19 mouse cellular contexts compared by ENCODE assay signal in genomic region chr5:117341896-117342295, GRCm38 (mm10).
"Had no signal": no experiment of that assay in that cellular context is flagged by ENCODE, and none has a peak within 500 bp of the region (broad histone marks: within the 10 kb centered on the region; RNA-seq: fewer than 3 reads in every experiment).

No protein-coding gene starts in this region.

- DNase-seq: lung, adult 18-20 months; lung, embryonic 14.5 days; lung, postnatal 10 days; lung, postnatal 4 days; midbrain, embryonic 14.5 days; retina, postnatal 1 day; right cerebral cortex, adult 18-20 months; right cerebral cortex, postnatal 25 days; right cerebral cortex, postnatal 4 days; spleen, adult 18-20 months; thymus, adult 18-20 months; thymus, postnatal 14 days; thymus, postnatal 36 days had no signal

- H3K4me1 ChIP-seq: midbrain, embryonic 10.5 days; midbrain, embryonic 12.5 days; neural tube, embryonic 13.5 days; neural tube, embryonic 15.5 days had no signal

- H3K27me3 ChIP-seq: midbrain, embryonic 12.5 days; neural tube, embryonic 13.5 days; neural tube, embryonic 15.5 days had no signal

- H3K9ac ChIP-seq: lung, embryonic 14.5 days; midbrain, embryonic 12.5 days; neural tube, embryonic 13.5 days; neural tube, embryonic 15.5 days had no signal

- H3K36me3 ChIP-seq: midbrain, embryonic 10.5 days; midbrain, embryonic 12.5 days; neural tube, embryonic 13.5 days; neural tube, embryonic 15.5 days had no signal

- H3K9me3 ChIP-seq: midbrain, embryonic 12.5 days; neural tube, embryonic 13.5 days; neural tube, embryonic 15.5 days had no signal

- H3K4me2 ChIP-seq: lung, embryonic 14.5 days; midbrain, embryonic 12.5 days; neural tube, embryonic 13.5 days; neural tube, embryonic 15.5 days had no signal

- H3K4me3 ChIP-seq: midbrain, embryonic 10.5 days; midbrain, embryonic 12.5 days; myocyte; neural tube, embryonic 13.5 days; neural tube, embryonic 15.5 days had no signal

- H3K27ac ChIP-seq: midbrain, embryonic 10.5 days; midbrain, embryonic 12.5 days; neural tube, embryonic 13.5 days; neural tube, embryonic 15.5 days had no signal

- ATAC-seq: midbrain, embryonic 16.5 days had no signal
